Mouse (Mus musculus): ENCODE data around the gene Ube2d3. TPM values are rescaled to one million over a fixed set of nuclear protein-coding genes. Genes with fewer than 3 reads are reported as not detected.

The Ube2d3 gene
- polyA plus RNA-seq, 1 experiment, result 174 TPM

DNA sequence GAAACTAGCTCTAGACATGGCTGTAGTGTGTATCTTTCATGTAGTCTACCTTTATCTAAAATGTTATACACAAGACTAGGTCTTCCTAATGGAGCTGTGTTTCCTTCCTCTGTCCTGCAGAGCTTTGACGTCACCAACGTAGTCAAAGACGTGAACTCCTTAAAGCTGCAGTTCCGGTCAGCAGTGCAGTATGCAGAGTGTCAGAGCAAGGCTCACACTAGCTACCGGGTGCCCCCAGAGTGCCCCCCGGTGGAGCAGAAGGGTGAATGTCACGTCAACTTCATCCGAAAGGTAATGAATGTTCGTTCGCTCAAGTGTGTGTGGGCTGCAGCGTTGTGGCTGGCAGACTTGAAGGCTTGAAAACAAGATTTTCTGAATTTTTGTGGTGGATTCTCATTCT lies 73.7 kb downstream of the Ube2d3 start:
- no peaks in the 10 kb centered on the region for H3K27me3 ChIP-seq (ENCODE audit: control insufficient read depth, insufficient read depth, low read length)
- H3K4me3 ChIP-seq (ENCODE audit: extremely low read depth, insufficient read depth, insufficient read length), result no peak overlapping the region
- H3K27ac ChIP-seq (ENCODE audit: insufficient read depth, low read length), result no peak overlapping the region
- peaks cover 1% of the 10 kb centered on the region; the same call in 1 of the 2 replicates for H3K36me3 ChIP-seq (ENCODE audit: control insufficient read depth, insufficient read depth, low read length)
- DNase-seq (ENCODE audit: low read depth in 1 of 2, low spot score in 2 of 2), result no peak
- WGBS, result 65% methylated on average over 11 of the region's 11 CpGs
- TF ChIP-seq CTCF (IDR thresholded peaks at IDR 0.05; ENCODE audit: extremely low read depth, insufficient read depth, insufficient read length, insufficient replicate concordance), result peak; percentile 18; the same call in 1 of the 2 replicates
- no peak for TF ChIP-seq POLR2A (IDR thresholded peaks at IDR 0.05; ENCODE audit: low read depth, low read length)
- H3K4me1 ChIP-seq (ENCODE audit: control insufficient read depth, insufficient read depth, insufficient read length), result no peaks in the 10 kb centered on the region; the same call in 1 of the 2 replicates

GRCm38 (mm10) chr3:135513270-135513669 lies 75.3 kb downstream of the Ube2d3 start:
- no peaks in the 10 kb centered on the region for H3K27me3 ChIP-seq (ENCODE audit: control insufficient read depth, insufficient read depth, low read length)
- peak in 1 of 2 experiments; percentile 45 for DNase-seq (ENCODE audit: low read depth in 1 of 2, low spot score in 2 of 2)
- no peak overlapping the region for H3K27ac ChIP-seq (ENCODE audit: insufficient read depth, low read length)
- whole genome bisulfite sequencing, result 81% methylated on average over 11 of the region's 11 CpGs
- H3K4me3 ChIP-seq (ENCODE audit: extremely low read depth, insufficient read depth, insufficient read length), result no peak overlapping the region
- no peaks in the 10 kb centered on the region; the same call in 1 of the 2 replicates for H3K4me1 ChIP-seq (ENCODE audit: control insufficient read depth, insufficient read depth, insufficient read length)
- TF ChIP-seq POLR2A (IDR thresholded peaks at IDR 0.05; ENCODE audit: low read depth, low read length), result no peak
- no peak for TF ChIP-seq CTCF (IDR thresholded peaks at IDR 0.05; ENCODE audit: extremely low read depth, insufficient read depth, insufficient read length, insufficient replicate concordance)
- peaks cover 3% of the 10 kb centered on the region for H3K36me3 ChIP-seq (ENCODE audit: control insufficient read depth, insufficient read depth, low read length)

GRCm38 (mm10) chr3:135513800-135514425 lies 76.0 kb downstream of the Ube2d3 start:
- 82% methylated on average over 14 of the region's 14 CpGs for WGBS
- Histone ChIP-seq H3K36me3 (ENCODE audit: control insufficient read depth, insufficient read depth, low read length) (peaks cover 3% of the 10 kb centered on the region), H3K4me3 (ENCODE audit: extremely low read depth, insufficient read depth, insufficient read length) (no peak overlapping the region), H3K4me1 (ENCODE audit: control insufficient read depth, insufficient read depth, insufficient read length) (no peaks in the 10 kb centered on the region; the same call in 1 of the 2 replicates), H3K27me3 (ENCODE audit: control insufficient read depth, insufficient read depth, low read length) (no peaks in the 10 kb centered on the region), H3K27ac (ENCODE audit: insufficient read depth, low read length) (no peak overlapping the region)
- TF ChIP-seq CTCF (IDR thresholded peaks at IDR 0.05; ENCODE audit: extremely low read depth, insufficient read depth, insufficient read length, insufficient replicate concordance), result no peak
- TF ChIP-seq POLR2A (IDR thresholded peaks at IDR 0.05; ENCODE audit: low read depth, low read length), result no peak
- DNase-seq (ENCODE audit: low read depth in 1 of 2, low spot score in 2 of 2), result no peak

GRCm38 (mm10) chr3:135515246-135515645 lies 77.3 kb downstream of the Ube2d3 start:
- H3K4me3 ChIP-seq (ENCODE audit: extremely low read depth, insufficient read depth, insufficient read length), result no peak overlapping the region
- H3K27me3 ChIP-seq (ENCODE audit: control insufficient read depth, insufficient read depth, low read length), result no peaks in the 10 kb centered on the region
- H3K4me1 ChIP-seq (ENCODE audit: control insufficient read depth, insufficient read depth, insufficient read length), result no peaks in the 10 kb centered on the region; the same call in 1 of the 2 replicates
- no peak overlapping the region for H3K27ac ChIP-seq (ENCODE audit: insufficient read depth, low read length)
- no peak for DNase-seq (ENCODE audit: low read depth in 1 of 2, low spot score in 2 of 2)
- peaks cover 8% of the 10 kb centered on the region for H3K36me3 ChIP-seq (ENCODE audit: control insufficient read depth, insufficient read depth, low read length)
- TF ChIP-seq POLR2A (IDR thresholded peaks at IDR 0.05; ENCODE audit: low read depth, low read length) (no peak), CTCF (IDR thresholded peaks at IDR 0.05; ENCODE audit: extremely low read depth, insufficient read depth, insufficient read length, insufficient replicate concordance) (no peak)
- 78% methylated on average over 5 of the region's 5 CpGs for WGBS

DNA sequence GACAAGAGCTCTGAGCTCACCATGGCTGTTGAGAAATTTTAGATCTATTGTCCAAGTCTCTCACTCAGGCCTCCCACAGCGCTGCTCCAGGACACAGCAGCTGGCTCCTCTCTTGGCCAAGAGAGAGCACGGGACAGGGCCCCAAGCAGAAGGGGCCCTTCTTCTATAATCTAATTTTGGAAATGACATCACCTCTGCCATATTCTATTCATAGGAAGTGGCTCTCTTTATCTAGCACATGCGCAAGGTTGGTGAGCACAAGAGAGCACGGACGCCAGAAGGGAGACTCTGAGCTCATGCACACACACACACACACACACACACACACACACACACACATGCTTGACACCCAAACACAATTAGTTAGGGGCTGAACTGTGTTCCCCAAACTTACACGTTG lies 78.9 kb downstream of the Ube2d3 start:
- Histone ChIP-seq H3K27me3 (ENCODE audit: control insufficient read depth, insufficient read depth, low read length) (no peaks in the 10 kb centered on the region), H3K36me3 (ENCODE audit: control insufficient read depth, insufficient read depth, low read length) (peaks cover 8% of the 10 kb centered on the region), H3K4me3 (ENCODE audit: extremely low read depth, insufficient read depth, insufficient read length) (no peak overlapping the region), H3K27ac (ENCODE audit: insufficient read depth, low read length) (no peak overlapping the region; the same call in 1 of the 2 replicates), H3K4me1 (ENCODE audit: control insufficient read depth, insufficient read depth, insufficient read length) (no peaks in the 10 kb centered on the region; the same call in 1 of the 2 replicates)
- DNase-seq (ENCODE audit: low read depth in 1 of 2, low spot score in 2 of 2), result no peak
- 28% methylated on average over 6 of the region's 6 CpGs for WGBS
- TF ChIP-seq POLR2A (IDR thresholded peaks at IDR 0.05; ENCODE audit: low read depth, low read length) (no peak), CTCF (IDR thresholded peaks at IDR 0.05; ENCODE audit: extremely low read depth, insufficient read depth, insufficient read length, insufficient replicate concordance) (no peak)

Other genes starting within 250 kb of the Ube2d3 start
- 1.2 and 2.2 TPM in 2 replicates for gene Cenpe, start 225.6 kb upstream of the Ube2d3 start, polyA plus RNA-seq (2012; rRNA removed)
- gene Bdh2, start 156.9 kb upstream of the Ube2d3 start, polyA plus RNA-seq (2012; rRNA removed), result 0.20 TPM in 1 of 2 replicates, not detected in the other
- gene Slc9b2, start 130.4 kb upstream of the Ube2d3 start, polyA plus RNA-seq (2012; rRNA removed), result 0.05 and 0.21 TPM in 2 replicates
- gene Slc9b1, start 90.1 kb upstream of the Ube2d3 start, polyA plus RNA-seq (2012; rRNA removed), result not detected in 2 replicates
- 19.1 and 20.1 TPM in 2 replicates for gene Cisd2, start 14.2 kb upstream of the Ube2d3 start, polyA plus RNA-seq (2012; rRNA removed)
- gene Manba, start 47.5 kb downstream of the Ube2d3 start, polyA plus RNA-seq (2012; rRNA removed), result 4.4 and 5.1 TPM in 2 replicates